Mouse (Mus musculus) kidney, embryonic 16.5 days (tissue): ENCODE measurements around the gene Dgcr2. TPM values are rescaled to one million over a fixed set of nuclear protein-coding genes. Genes with fewer than 3 reads are reported as not detected.

Experiments
- ATAC-seq: fragments of 200-750 bp; cut with Nextera tagmentation; 2 replicates; pipeline ENCODE4 v1.8.0; 2017; ENCODE audit warnings: moderate TSS enrichment; ENCODE audit not compliant: low FRiP score, low TSS enrichment
- H3K27ac ChIP-seq: fragments of 300-500 bp; sonication (generic); 2 replicates; pipeline ENCODE4 v1.5.1; 2014; ENCODE audit warnings: low read length
- H3K27me3 ChIP-seq: fragments of 300-500 bp; sonication (generic); 2 replicates; pipeline ENCODE4 v1.6.1; 2014; ENCODE audit warnings: low read length, control low read depth, mixed read lengths; ENCODE audit not compliant: insufficient read depth
- H3K36me3 ChIP-seq: fragments of 300-500 bp; sonication (generic); 2 replicates; pipeline ENCODE4 v1.6.1; 2014; ENCODE audit warnings: low read length, control low read depth, mixed read lengths; ENCODE audit not compliant: insufficient read depth
- H3K4me1 ChIP-seq: fragments of 300-500 bp; sonication (generic); 2 replicates; pipeline ENCODE4 v1.6.1; 2014; ENCODE audit warnings: low read length, control low read depth, mixed read lengths; ENCODE audit not compliant: insufficient read depth
- H3K4me2 ChIP-seq: fragments of 300-500 bp; sonication (generic); replicated peaks from 2 replicates; pipeline ENCODE4 v1.6.1; 2014; ENCODE audit warnings: low read depth, low read length
- H3K4me3 ChIP-seq: fragments of 300-500 bp; sonication (generic); 2 replicates; pipeline ENCODE4 v1.5.1; 2014; ENCODE audit warnings: mild to moderate bottlenecking, low read length
- H3K9ac ChIP-seq: fragments of 300-500 bp; sonication (generic); replicated peaks from 2 replicates; pipeline ENCODE4 v1.6.1; 2014; ENCODE audit warnings: low read length
- H3K9me3 ChIP-seq: fragments of 300-500 bp; sonication (generic); 2 replicates; pipeline ENCODE4 v1.6.1; 2016; ENCODE audit warnings: low read length, control low read depth
- WGBS: fragments of 180-500 bp; shearing (Covaris S2); extraction: QIAGEN DNeasy Blood & Tissue Kit; methylation state at CpG from one replicate; pipeline ENCODE4 v1.1.7; 2014; 5-methylcytosine and 5-hydroxymethylcytosine counted together
- polyA plus RNA-seq: library from polyadenylated mRNA; unstranded; fragments of >200 nt; fragmentation: Nextera tagmentation; extraction: Ambion mirVana; gene quantifications from 2 replicates; pipeline ENCODE4 v1.2.1, GENCODE M21; 2015

Dgcr2 gene
- polyA plus RNA-seq, 1 experiment from 2014 or later, result 107 TPM

DNA sequence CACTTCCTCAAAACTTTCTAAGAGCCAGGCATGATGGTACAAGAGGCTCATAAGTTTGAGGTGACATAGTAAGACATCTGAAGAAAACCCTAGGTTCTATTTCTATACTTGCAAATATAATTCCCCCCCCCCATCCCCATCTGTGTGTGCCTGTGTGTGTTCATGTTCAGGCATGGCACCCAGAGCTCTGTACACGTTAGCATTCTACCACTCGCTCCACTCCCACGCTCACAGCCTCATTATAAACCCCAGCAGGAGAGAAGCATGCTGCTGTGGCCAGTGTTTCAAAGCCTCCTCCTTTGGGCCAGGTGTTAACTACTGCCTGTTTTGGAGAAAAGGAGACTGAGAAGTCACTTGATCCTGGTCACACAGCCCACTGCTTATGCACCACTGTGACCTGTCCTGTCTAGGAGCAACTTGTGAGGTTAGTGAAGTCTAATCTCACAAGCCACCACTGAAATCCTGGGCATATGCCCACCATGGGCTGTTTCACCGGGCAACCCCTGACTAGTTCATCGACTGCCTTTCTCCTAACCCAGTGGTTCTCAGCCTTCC, 33.6 kb upstream of the Dgcr2 start:
- whole genome bisulfite sequencing, result 70% methylated on average over 5 of the region's 5 CpGs

DNA sequence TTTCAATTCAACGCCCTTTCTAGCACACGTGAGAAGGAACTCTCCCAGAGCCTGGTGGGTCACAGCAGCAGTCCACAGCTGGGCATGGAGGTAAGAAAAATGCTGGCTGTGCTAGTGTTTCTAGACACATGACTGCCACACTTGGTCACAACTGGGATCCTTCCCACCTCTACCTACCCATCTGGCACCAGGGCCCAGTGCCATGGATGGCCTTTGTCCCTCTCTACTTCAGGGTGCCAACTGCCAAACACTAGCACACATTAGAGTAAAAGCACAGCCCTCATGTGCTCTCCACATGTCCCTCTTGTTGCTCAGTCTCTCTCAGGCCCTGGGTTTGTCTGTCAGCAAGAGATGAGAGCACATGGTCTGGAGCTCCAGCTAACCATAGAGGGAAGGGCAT, 31.3 kb upstream of the Dgcr2 start:
- no peaks in the 10 kb centered on the region for H3K27me3 ChIP-seq
- 86% methylated on average over 2 of the region's 2 CpGs for WGBS
- H3K4me3 ChIP-seq, result no peak overlapping the region
- H3K36me3 ChIP-seq, result peaks cover 9% of the 10 kb centered on the region
- no peaks in the 10 kb centered on the region for H3K9me3 ChIP-seq
- H3K4me2 ChIP-seq, result no peak overlapping the region
- H3K9ac ChIP-seq, result no peak overlapping the region
- peaks cover 11% of the 10 kb centered on the region for H3K4me1 ChIP-seq
- ATAC-seq, result no peak
- H3K27ac ChIP-seq, result no peak overlapping the region

More for the DNA sequence above, 33.6 kb upstream of the Dgcr2 start:
- Histone ChIP-seq H3K9me3 (no peaks in the 10 kb centered on the region), H3K4me1 (peaks cover 6% of the 10 kb centered on the region), H3K27me3 (0 out of 2 replicates have a peak, but pooled peaks cover 4% of the 10 kb centered on the region), H3K4me2 (no peak overlapping the region), H3K27ac (no peak overlapping the region), H3K9ac (no peak overlapping the region), H3K36me3 (no peaks in the 10 kb centered on the region), H3K4me3 (no peak overlapping the region)
- no peak for ATAC-seq

DNA sequence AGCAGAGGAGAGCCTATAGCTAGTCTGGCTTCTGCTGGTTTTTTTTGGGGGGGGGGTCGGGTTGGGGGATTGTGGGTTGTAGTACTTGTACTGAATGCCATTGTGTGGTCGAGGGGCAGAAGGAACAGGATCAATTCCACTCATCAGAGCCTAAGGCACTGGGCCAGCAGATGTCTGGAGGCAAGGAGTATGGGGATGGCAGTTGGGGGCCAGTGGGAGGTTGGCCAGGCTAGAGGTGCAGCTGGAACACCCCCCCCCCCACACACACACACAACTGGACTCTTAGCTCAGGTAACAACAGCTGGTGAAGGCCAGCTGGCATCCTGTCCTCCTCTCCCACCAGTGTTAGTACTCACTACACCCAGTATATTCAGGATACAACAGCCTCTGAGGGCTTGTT, 30.8 kb upstream of the Dgcr2 start:
- no peaks in the 10 kb centered on the region for H3K27me3 ChIP-seq
- ATAC-seq, result no peak
- peak overlapping the region; percentile 83; the same call in 1 of the 2 replicates for H3K9ac ChIP-seq
- peaks cover 11% of the 10 kb centered on the region for H3K36me3 ChIP-seq
- no peaks in the 10 kb centered on the region for H3K9me3 ChIP-seq
- H3K4me3 ChIP-seq, result no peak overlapping the region
- H3K4me2 ChIP-seq, result no peak overlapping the region
- H3K4me1 ChIP-seq, result peaks cover 11% of the 10 kb centered on the region
- WGBS, result 16% methylated on average over 2 of the region's 2 CpGs
- peak overlapping the region; percentile 95; the same call in 1 of the 2 replicates for H3K27ac ChIP-seq

DNA sequence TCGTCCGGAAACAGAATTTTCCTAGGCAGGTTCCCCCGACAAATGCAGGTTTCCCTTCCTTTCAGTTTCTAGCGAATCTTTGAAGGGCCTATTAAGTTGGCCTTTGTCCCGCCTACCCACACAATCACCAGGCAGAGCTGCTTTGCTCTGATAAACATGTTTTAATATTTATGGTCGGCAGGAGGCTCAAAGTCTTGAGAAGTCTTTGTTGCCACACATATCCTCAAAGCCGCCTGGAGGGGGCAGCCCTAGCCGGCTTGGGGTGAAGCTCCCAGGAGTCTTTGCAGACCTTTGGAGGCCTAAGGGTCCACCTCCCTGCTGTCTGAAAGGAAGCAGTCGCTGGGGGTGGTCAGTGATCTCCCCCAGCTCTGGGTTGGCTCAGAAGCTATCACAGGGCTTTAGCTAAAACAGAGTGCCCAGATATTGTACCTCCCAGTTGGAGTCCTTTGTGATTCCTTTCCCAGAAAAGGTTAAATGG, 30.3 kb upstream of the Dgcr2 start:
- peak overlapping the region; percentile 72 for H3K4me3 ChIP-seq
- no peaks in the 10 kb centered on the region for H3K9me3 ChIP-seq
- H3K4me1 ChIP-seq, result peaks cover 11% of the 10 kb centered on the region
- peak; percentile 67 for ATAC-seq
- peak overlapping the region; percentile 95 for H3K27ac ChIP-seq
- peak overlapping the region; percentile 83 for H3K9ac ChIP-seq
- peak overlapping the region; percentile 99 for H3K4me2 ChIP-seq
- peaks cover 11% of the 10 kb centered on the region for H3K36me3 ChIP-seq
- 0% methylated on average over 9 of the region's 9 CpGs for WGBS
- no peaks in the 10 kb centered on the region for H3K27me3 ChIP-seq

DNA sequence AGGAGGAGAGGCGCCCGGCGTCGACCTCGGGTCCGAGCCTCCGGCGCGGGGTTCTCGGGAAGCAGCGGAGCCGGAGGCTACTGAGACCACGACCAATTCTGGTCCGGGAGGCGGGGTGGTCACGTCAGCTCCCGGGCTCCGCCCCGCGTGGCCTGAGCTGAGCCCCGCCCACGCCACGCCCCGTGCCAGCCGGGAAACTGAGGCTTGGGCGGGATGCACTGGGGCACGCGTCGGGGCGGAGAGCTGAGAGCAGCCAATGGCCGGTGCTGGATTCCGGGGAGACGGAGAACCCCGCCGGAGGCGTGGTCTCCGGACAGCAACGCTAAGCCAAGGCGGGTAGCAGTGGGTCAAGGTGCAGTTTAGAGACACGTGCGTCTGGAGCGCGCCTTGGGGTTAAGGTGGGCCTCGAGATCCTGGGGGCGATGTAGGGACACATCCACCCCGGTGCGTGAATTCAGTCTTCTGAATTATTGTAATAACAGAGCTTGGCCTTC, 29.8 kb upstream of the Dgcr2 start, which contains the start of gene Slc25a1:
Slc25a1 (minus strand) TSS at position 133 of the 494 bp plus-strand sequence.
- no peaks in the 10 kb centered on the region for H3K9me3 ChIP-seq
- H3K27me3 ChIP-seq, result no peaks in the 10 kb centered on the region
- H3K4me3 ChIP-seq, result peak within 1 kb of the TSS; percentile 72
- H3K4me1 ChIP-seq, result peaks cover 11% of the 10 kb centered on the region
- peak; percentile 74 for ATAC-seq
- peak within 1 kb of the TSS; percentile 95 for H3K27ac ChIP-seq
- peak within 1 kb of the TSS; percentile 83 for H3K9ac ChIP-seq
- peak within 1 kb of the TSS; percentile 99 for H3K4me2 ChIP-seq
- WGBS, result under 1% methylated on average over 46 of the region's 47 CpGs
- H3K36me3 ChIP-seq, result peaks cover 11% of the 10 kb centered on the region

DNA sequence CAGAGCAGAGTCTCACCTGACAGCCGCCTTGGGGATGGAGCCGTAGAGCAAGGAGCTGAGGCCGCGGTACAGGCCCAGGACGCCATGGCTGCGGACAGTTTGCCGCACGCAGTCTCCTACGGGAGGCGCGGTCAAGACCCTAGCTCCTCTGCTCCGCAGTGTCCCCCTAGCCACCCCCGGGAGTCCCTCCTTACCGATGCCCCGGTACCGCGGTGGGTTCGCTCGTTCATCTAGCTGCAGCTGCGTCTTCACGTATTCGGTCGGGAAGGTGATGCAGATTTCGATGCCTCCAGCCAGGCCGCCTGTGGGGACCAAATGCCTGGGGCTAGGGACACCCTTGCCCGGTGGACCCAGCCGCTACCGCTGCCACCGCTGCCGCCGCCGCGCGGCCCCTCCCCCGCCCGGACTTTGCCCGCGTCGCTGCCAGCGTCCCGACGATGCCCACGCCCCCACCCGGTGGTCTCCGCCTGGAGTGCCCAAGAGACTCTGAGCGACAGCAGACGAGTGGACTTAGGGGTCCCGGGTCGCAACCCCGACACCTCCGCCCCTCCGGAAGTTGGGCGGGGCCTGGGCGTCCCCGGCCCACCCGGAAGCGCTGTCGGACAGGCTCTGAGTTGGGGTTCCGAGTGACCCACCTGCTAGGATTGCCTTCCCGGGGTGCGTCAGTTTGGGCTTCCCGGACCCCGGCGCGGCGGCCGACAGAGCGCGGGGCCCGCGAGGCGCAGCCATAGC, 29.2 kb upstream of the Dgcr2 start:
- H3K4me3 ChIP-seq, result peak overlapping the region; percentile 72
- WGBS, result under 1% methylated on average over 71 of the region's 72 CpGs
- peak overlapping the region; percentile 83 for H3K9ac ChIP-seq
- no peaks in the 10 kb centered on the region for H3K27me3 ChIP-seq
- H3K36me3 ChIP-seq, result peaks cover 11% of the 10 kb centered on the region
- peak overlapping the region; percentile 95 for H3K27ac ChIP-seq
- H3K9me3 ChIP-seq, result no peaks in the 10 kb centered on the region
- H3K4me2 ChIP-seq, result peak overlapping the region; percentile 99
- H3K4me1 ChIP-seq, result peaks cover 15% of the 10 kb centered on the region
- ATAC-seq, result peak; percentile 53

DNA sequence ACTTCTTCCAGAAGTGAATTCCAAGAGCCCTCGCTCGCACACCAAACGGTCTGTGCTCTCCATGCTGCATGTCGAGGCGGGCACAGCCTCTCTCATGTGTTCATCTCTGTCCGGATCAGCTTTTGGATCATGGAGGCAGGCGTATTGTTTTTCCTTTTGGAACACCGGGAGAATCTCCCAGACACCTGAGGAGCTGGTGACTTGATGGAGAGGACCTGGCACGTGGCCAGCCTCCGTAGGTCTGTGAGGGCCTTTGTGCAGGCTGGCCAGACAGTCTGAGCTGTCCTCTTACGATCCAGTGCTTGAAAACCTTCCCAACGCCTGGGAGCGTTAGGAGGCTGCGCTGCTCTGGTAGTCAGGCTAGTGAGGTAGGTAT, 23.8 kb upstream of the Dgcr2 start:
- Histone ChIP-seq H3K9ac (peak overlapping the region; percentile 92), H3K4me2 (peak overlapping the region; percentile 71), H3K27ac (peak overlapping the region; percentile 84), H3K9me3 (no peaks in the 10 kb centered on the region), H3K27me3 (peaks cover 21% of the 10 kb centered on the region), H3K4me1 (peaks cover 25% of the 10 kb centered on the region), H3K36me3 (peaks cover 11% of the 10 kb centered on the region), H3K4me3 (peak overlapping the region; percentile 89)
- 0 out of 2 replicates have a peak, but pooled peaks have one; percentile 3 for ATAC-seq
- under 1% methylated on average over 14 of the region's 14 CpGs for WGBS

DNA sequence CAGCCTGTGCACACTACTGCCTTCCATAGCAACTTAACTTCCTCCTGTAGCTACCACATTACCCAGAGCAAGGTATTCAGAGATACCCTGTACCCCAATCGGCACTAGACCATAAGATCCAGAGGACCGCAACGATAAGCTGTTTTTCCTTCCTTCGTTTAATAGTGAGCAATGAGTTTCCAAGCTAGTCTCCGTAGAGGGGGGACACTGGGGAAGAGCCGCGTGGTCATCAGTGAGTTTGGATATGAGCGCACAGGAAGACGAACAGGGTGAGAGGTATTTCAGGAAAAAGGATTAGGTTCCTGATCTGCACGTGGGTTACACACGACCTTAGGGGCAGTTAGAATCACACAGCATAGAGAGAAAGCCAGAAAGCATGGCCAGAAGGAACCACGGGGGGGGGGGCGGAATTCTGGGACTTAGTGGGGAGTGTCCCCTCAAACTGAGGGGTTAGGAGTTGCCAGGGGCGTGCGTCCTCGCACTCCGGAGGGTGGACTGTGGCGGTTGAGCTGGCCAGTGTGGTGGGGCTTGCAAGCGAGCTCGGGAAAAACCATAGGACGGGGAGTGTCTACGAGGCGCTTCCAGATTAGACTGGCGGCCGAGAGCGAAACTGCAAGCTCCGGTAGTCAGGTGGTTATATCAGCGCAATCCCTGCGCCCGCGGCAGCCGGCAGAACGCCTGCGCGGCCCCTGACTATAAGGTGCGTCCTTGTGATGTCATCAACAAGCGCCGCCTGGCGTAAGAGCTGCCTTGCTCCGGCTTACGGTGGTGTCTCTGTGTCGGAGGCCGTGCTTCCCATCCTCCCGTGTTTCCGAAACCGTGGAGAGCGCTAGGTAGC, 23.2 kb upstream of the Dgcr2 start:
- peak overlapping the region; percentile 92 for H3K9ac ChIP-seq
- peaks cover 11% of the 10 kb centered on the region for H3K36me3 ChIP-seq
- no peaks in the 10 kb centered on the region for H3K9me3 ChIP-seq
- H3K4me3 ChIP-seq, result peak overlapping the region; percentile 89
- peak; percentile 93 for ATAC-seq
- H3K4me2 ChIP-seq, result peak overlapping the region; percentile 71
- 2% methylated on average over 47 of the region's 47 CpGs for WGBS
- H3K27ac ChIP-seq, result peak overlapping the region; percentile 90
- H3K27me3 ChIP-seq, result peaks cover 26% of the 10 kb centered on the region
- H3K4me1 ChIP-seq, result peaks cover 19% of the 10 kb centered on the region

DNA sequence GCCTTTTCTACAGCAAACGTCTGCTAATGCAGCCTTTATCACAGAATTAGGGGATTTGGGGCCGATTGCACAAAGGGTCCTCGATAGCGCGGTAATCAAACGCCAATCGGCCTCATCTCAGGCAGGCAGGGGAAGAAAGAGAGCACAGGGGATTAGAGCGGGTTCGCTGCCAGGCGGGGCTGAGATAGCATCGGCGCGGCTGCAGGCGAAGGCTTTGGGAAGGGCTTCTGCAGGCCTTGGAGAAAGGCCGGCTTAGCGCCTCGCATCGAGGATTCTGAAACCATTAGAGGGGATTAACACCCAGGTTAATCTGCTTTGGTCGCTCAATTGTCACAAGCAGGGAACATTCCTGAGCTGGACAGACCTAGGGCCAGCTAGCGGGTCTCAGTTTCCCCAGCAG, 22.2 kb upstream of the Dgcr2 start:
- peak overlapping the region; percentile 46 for H3K9ac ChIP-seq
- H3K36me3 ChIP-seq, result peaks cover 10% of the 10 kb centered on the region
- 13% methylated on average over 20 of the region's 20 CpGs for WGBS
- no peak overlapping the region for H3K27ac ChIP-seq
- no peak overlapping the region for H3K4me3 ChIP-seq
- no peak for ATAC-seq
- peak overlapping the region; percentile 71; the same call in 1 of the 2 replicates for H3K4me2 ChIP-seq
- no peaks in the 10 kb centered on the region for H3K9me3 ChIP-seq
- peaks cover 18% of the 10 kb centered on the region for H3K4me1 ChIP-seq
- H3K27me3 ChIP-seq, result peaks cover 35% of the 10 kb centered on the region
